Mouse (Mus musculus) lung, postnatal 0 days (tissue): Measurements from ENCODE around the gene Eng. TPM values are rescaled to one million over a fixed set of nuclear protein-coding genes. Genes with fewer than 3 reads are reported as not detected.

ENCODE experiments used
- ATAC-seq: fragments of 200-750 bp; cut with Nextera tagmentation; 2 replicates; pipeline ENCODE4 v1.8.0; 2017; ENCODE audit warnings: moderate library complexity
- DNase-seq: peaks from one replicate; pipeline ENCODE4 v3.0.0-alpha.2; 2016; ENCODE audit warnings: low spot score
- H3K27ac ChIP-seq: fragments of 300-500 bp; sonication (generic); 2 replicates; pipeline ENCODE4 v1.5.1; 2014; ENCODE audit warnings: antibody characterized with exemption, mild to moderate bottlenecking, low read length, mixed read lengths
- H3K27me3 ChIP-seq: fragments of 300-500 bp; sonication (generic); replicated peaks from 2 replicates; pipeline ENCODE4 v1.6.1; 2014; ENCODE audit warnings: low read length, mixed read lengths; ENCODE audit not compliant: insufficient read depth
- H3K36me3 ChIP-seq: fragments of 300-500 bp; sonication (generic); 2 replicates; pipeline ENCODE4 v1.6.1; 2014; ENCODE audit warnings: low read length, mixed read lengths; ENCODE audit not compliant: insufficient read depth
- H3K4me1 ChIP-seq: fragments of 300-500 bp; sonication (generic); 2 replicates; pipeline ENCODE4 v1.6.1; 2014; ENCODE audit warnings: antibody characterized with exemption, low read depth, low read length, mixed read lengths; ENCODE audit not compliant: insufficient read depth
- H3K4me2 ChIP-seq: fragments of 300-500 bp; sonication (generic); replicated peaks from 2 replicates; pipeline ENCODE4 v1.6.1; 2014; ENCODE audit warnings: low read depth, mild to moderate bottlenecking, low read length, moderate library complexity, mixed read lengths
- H3K4me3 ChIP-seq: fragments of 300-500 bp; sonication (generic); 2 replicates; pipeline ENCODE4 v1.5.1; 2014; ENCODE audit warnings: low read depth, low read length
- H3K9ac ChIP-seq: fragments of 300-500 bp; sonication (generic); replicated peaks from 2 replicates; pipeline ENCODE4 v1.6.1; 2014; ENCODE audit warnings: low read depth, mild to moderate bottlenecking
- H3K9me3 ChIP-seq: fragments of 300-500 bp; sonication (generic); 2 replicates; pipeline ENCODE4 v1.6.1; 2016; ENCODE audit warnings: low read length, mixed read lengths
- CTCF ChIP-seq: IDR thresholded peaks from 2 replicates; pipeline ENCODE4 v1.5.1; 2016; ENCODE audit warnings: antibody characterized with exemption, mild to moderate bottlenecking
- EP300 ChIP-seq: IDR thresholded peaks from 2 replicates; pipeline ENCODE4 v1.6.1; 2016; ENCODE audit warnings: antibody characterized with exemption, mild to moderate bottlenecking, control low read depth
- WGBS: fragments of 180-500 bp; shearing (Covaris S2); extraction: QIAGEN DNeasy Blood & Tissue Kit; methylation state at CpG from one replicate; pipeline ENCODE4 v1.1.7; 2014; 5-methylcytosine and 5-hydroxymethylcytosine counted together
- polyA plus RNA-seq: library from polyadenylated mRNA; unstranded; fragments of >200 nt; fragmentation: Nextera tagmentation; extraction: Ambion mirVana; gene quantifications from 2 replicates; pipeline ENCODE4 v1.2.1, GENCODE M21; 2015

Eng gene
- polyA plus RNA-seq, 1 experiment from 2014 or later, result 130 TPM

GRCm38 (mm10) chr2:32714117-32714986 lies 68.0 kb downstream of the Eng start:
- peak; percentile 24 for DNase-seq
- Histone ChIP-seq H3K27ac (peak overlapping the region; percentile 96), H3K4me1 (peaks cover 17% of the 10 kb centered on the region; the same call in 1 of the 2 replicates), H3K36me3 (peaks cover 8% of the 10 kb centered on the region; the same call in 1 of the 2 replicates), H3K9me3 (no peaks in the 10 kb centered on the region), H3K27me3 (no peaks in the 10 kb centered on the region), H3K4me2 (no peak overlapping the region), H3K4me3 (no peak overlapping the region), H3K9ac (no peak overlapping the region; the same call in 1 of the 2 replicates)
- TF ChIP-seq EP300 (no peak), CTCF (no peak)
- ATAC-seq, result no peak
- WGBS, result 40% methylated on average over 11 of the region's 11 CpGs

- Histone ChIP-seq H3K4me3 (no peak overlapping the region), H3K27ac (peak overlapping the region; percentile 96), H3K4me2 (no peak overlapping the region), H3K9ac (no peak overlapping the region), H3K27me3 (no peaks in the 10 kb centered on the region), H3K9me3 (no peaks in the 10 kb centered on the region), H3K36me3 (peaks cover 2% of the 10 kb centered on the region; the same call in 1 of the 2 replicates), H3K4me1 (peaks cover 17% of the 10 kb centered on the region; the same call in 1 of the 2 replicates)
- DNase-seq, result peak; percentile 90
- WGBS, result 29% methylated on average over 4 of the region's 4 CpGs
- peak; percentile 10; the same call in 1 of the 2 replicates for ATAC-seq
- TF ChIP-seq CTCF (peak; percentile 27; the same call in 1 of the 2 replicates), EP300 (peak; percentile 44; the same call in 1 of the 2 replicates)
Measured at GRCm38 (mm10) chr2:32714987-32715425, 68.6 kb downstream of the Eng start.

GRCm38 (mm10) chr2:32718761-32719160 lies 72.4 kb downstream of the Eng start:
- WGBS, result 36% methylated on average over 9 of the region's 9 CpGs
- no peaks in the 10 kb centered on the region for H3K36me3 ChIP-seq
- DNase-seq (no peak), ATAC-seq (no peak)
- H3K9ac ChIP-seq, result no peak overlapping the region
- H3K4me1 ChIP-seq, result peaks cover 11% of the 10 kb centered on the region; the same call in 1 of the 2 replicates
- H3K27ac ChIP-seq, result no peak overlapping the region
- no peak overlapping the region for H3K4me2 ChIP-seq
- TF ChIP-seq CTCF (no peak), EP300 (no peak)
- no peaks in the 10 kb centered on the region for H3K27me3 ChIP-seq
- no peaks in the 10 kb centered on the region for H3K9me3 ChIP-seq
- H3K4me3 ChIP-seq, result no peak overlapping the region

- no peaks in the 10 kb centered on the region for H3K9me3 ChIP-seq
- no peak overlapping the region for H3K4me2 ChIP-seq
- no peaks in the 10 kb centered on the region for H3K27me3 ChIP-seq
- DNase-seq (no peak), ATAC-seq (no peak)
- 0 out of 2 replicates have a peak, but pooled peaks cover under 1% of the 10 kb centered on the region for H3K4me1 ChIP-seq
- WGBS, result 76% methylated on average over 3 of the region's 3 CpGs
- no peak for TF ChIP-seq EP300
- no peak for TF ChIP-seq CTCF
- H3K4me3 ChIP-seq, result no peak overlapping the region
- no peaks in the 10 kb centered on the region for H3K36me3 ChIP-seq
- H3K27ac ChIP-seq, result no peak overlapping the region
- no peak overlapping the region for H3K9ac ChIP-seq
Measured at GRCm38 (mm10) chr2:32720053-32720452, 73.7 kb downstream of the Eng start.

GRCm38 (mm10) chr2:32720681-32721229 lies 74.4 kb downstream of the Eng start, which contains the start of gene Sh2d3c:
TSS of gene Sh2d3c (plus strand) at chr2:32721055.
- Histone ChIP-seq H3K9ac (no peak within 1 kb of the TSS), H3K9me3 (no peaks in the 10 kb centered on the region), H3K27me3 (no peaks in the 10 kb centered on the region), H3K27ac (no peak within 1 kb of the TSS; the same call in 1 of the 2 replicates), H3K4me2 (peak within 1 kb of the TSS; percentile 22; the same call in 1 of the 2 replicates), H3K4me1 (no peaks in the 10 kb centered on the region), H3K36me3 (no peaks in the 10 kb centered on the region), H3K4me3 (peak within 1 kb of the TSS; percentile 5; the same call in 1 of the 2 replicates)
- peak; percentile 26 for ATAC-seq
- TF ChIP-seq EP300 (no peak), CTCF (no peak)
- WGBS, result 27% methylated on average over 8 of the region's 8 CpGs
- DNase-seq, result no peak

GRCm38 (mm10) chr2:32722046-32722445 lies 75.7 kb downstream of the Eng start:
- H3K27ac ChIP-seq, result no peak overlapping the region
- DNase-seq, result no peak

More at GRCm38 (mm10) chr2:32722046-32722445, 75.7 kb downstream of the Eng start:
- 57% methylated on average over 6 of the region's 6 CpGs for WGBS
- H3K9ac ChIP-seq, result no peak overlapping the region
- H3K36me3 ChIP-seq, result no peaks in the 10 kb centered on the region
- no peak for ATAC-seq
- no peak overlapping the region for H3K4me3 ChIP-seq
- no peaks in the 10 kb centered on the region for H3K9me3 ChIP-seq
- TF ChIP-seq EP300, result no peak
- no peak for TF ChIP-seq CTCF
- 0 out of 2 replicates have a peak, but pooled peaks cover 2% of the 10 kb centered on the region for H3K4me1 ChIP-seq
- H3K27me3 ChIP-seq, result no peaks in the 10 kb centered on the region
- peak overlapping the region; percentile 14; the same call in 1 of the 2 replicates for H3K4me2 ChIP-seq
